Mouse (Mus musculus) hindbrain, embryonic 16.5 days (tissue): ENCODE results near the gene Gm42878. TPM values are rescaled to one million over a fixed set of nuclear protein-coding genes. Genes with fewer than 3 reads are reported as not detected.

Experiments used
- ATAC-seq: fragments of 200-750 bp; cut with Nextera tagmentation; 2 replicates; pipeline ENCODE4 v1.8.0; 2017; ENCODE audit warnings: moderate TSS enrichment, moderate library complexity
- H3K27ac ChIP-seq: fragments of 300-500 bp; sonication (generic); 2 replicates; pipeline ENCODE4 v1.5.1; 2014; ENCODE audit warnings: low read depth, mild to moderate bottlenecking, control low read depth, low read length, moderate library complexity
- H3K27me3 ChIP-seq: fragments of 300-500 bp; sonication (generic); replicated peaks from 2 replicates; pipeline ENCODE4 v1.6.1; 2014; ENCODE audit warnings: low read length; ENCODE audit not compliant: control insufficient read depth, insufficient read depth
- H3K36me3 ChIP-seq: fragments of 300-500 bp; sonication (generic); 2 replicates; pipeline ENCODE4 v1.6.1; 2014; ENCODE audit warnings: mild to moderate bottlenecking, low read length, moderate library complexity, mixed read lengths; ENCODE audit not compliant: control insufficient read depth, insufficient read depth
- H3K4me1 ChIP-seq: fragments of 300-500 bp; sonication (generic); 2 replicates; pipeline ENCODE4 v1.6.1; 2014; ENCODE audit warnings: low read depth, low read length; ENCODE audit not compliant: control insufficient read depth, insufficient read depth
- H3K4me2 ChIP-seq: fragments of 300-500 bp; sonication (generic); 2 replicates; pipeline ENCODE4 v1.6.1; 2014; ENCODE audit warnings: mild to moderate bottlenecking, low read length, control low read depth, moderate library complexity
- H3K4me3 ChIP-seq: fragments of 300-500 bp; sonication (generic); 2 replicates; pipeline ENCODE4 v1.5.1; 2014; ENCODE audit warnings: mild to moderate bottlenecking, low read length, control low read depth, moderate library complexity
- H3K9ac ChIP-seq: fragments of 300-500 bp; sonication (generic); 2 replicates; pipeline ENCODE4 v1.6.1; 2014; ENCODE audit warnings: low read depth, mild to moderate bottlenecking, control low read depth, low read length, moderate library complexity
- H3K9me3 ChIP-seq: fragments of 300-500 bp; sonication (generic); 2 replicates; pipeline ENCODE4 v1.6.1; 2014; ENCODE audit warnings: mild to moderate bottlenecking, low read length, moderate library complexity; ENCODE audit not compliant: control insufficient read depth
- WGBS: fragments of 180-500 bp; shearing (Covaris S2); extraction: QIAGEN DNeasy Blood & Tissue Kit; methylation state at CpG from one replicate; pipeline ENCODE4 v1.1.7; 2014; 5-methylcytosine and 5-hydroxymethylcytosine counted together
- polyA plus RNA-seq: library from polyadenylated mRNA; unstranded; fragments of >200 nt; fragmentation: Nextera tagmentation; extraction: Ambion mirVana; gene quantifications from 2 replicates; pipeline ENCODE4 v1.2.1, GENCODE M21; 2015

Gm42878 gene
- 0.40 TPM in 1 of 2 replicates, not detected in the other for polyA plus RNA-seq

DNA sequence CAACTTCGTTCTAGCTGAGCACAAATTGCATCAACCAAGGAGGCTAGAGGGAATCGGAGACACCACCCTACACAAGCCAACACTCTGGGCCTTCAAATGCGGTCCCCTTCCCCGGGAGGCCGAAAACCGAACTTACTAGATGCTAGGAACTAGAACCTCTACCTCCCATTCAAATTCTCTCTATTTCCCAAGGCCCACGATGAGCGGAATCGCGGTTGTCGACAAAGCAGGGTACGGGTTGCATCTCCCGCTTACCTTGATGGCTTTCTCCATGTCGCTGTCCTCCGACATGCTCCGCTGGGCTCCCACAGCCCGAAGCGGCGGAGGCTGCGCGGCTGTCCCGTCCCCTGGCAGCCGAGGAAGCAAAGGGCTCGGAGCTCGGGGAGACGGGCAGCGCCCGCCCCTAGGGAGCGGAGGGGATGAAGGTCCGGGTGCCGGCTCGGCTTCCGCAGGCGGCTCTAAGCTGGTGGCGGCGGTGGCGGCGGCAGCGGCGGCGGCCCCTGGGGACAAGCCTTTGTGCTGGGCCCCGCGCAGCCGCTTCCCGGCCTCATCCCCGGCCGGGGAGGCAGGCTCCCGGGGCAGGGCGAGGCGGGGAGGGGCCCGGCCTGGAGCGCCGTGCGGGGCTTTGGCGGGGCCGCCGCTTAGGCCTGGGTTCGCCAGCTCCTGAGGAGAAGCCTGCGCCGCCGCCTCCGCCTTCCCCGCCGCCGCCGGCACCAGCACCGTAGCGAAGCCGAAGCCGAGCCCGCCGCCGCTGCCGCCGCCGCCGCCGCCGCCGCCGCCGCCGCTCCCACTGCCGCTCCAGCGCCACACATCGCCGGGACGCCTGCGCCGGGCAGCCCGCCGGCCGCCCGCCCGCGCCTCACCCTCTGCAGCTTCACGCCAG is at the start of gene Gm42878, which contains the start of gene Adam1a:
Gm42878 (minus strand) TSS at position 573 of the 883 bp plus-strand sequence.
Adam1a (minus strand) TSS at position 573 of the 883 bp plus-strand sequence.
- Histone ChIP-seq H3K4me3 (peak within 1 kb of the TSS; percentile 74), H3K4me2 (peak within 1 kb of the TSS; percentile 96), H3K9me3 (no peaks in the 10 kb centered on the region), H3K9ac (peak within 1 kb of the TSS; percentile 86), H3K4me1 (peaks cover 27% of the 10 kb centered on the region), H3K27ac (peak within 1 kb of the TSS; percentile 99), H3K27me3 (no peaks in the 10 kb centered on the region), H3K36me3 (no peaks in the 10 kb centered on the region)
- ATAC-seq: peak; percentile 62
- 1% methylated on average over 53 of the region's 97 CpGs for WGBS

DNA sequence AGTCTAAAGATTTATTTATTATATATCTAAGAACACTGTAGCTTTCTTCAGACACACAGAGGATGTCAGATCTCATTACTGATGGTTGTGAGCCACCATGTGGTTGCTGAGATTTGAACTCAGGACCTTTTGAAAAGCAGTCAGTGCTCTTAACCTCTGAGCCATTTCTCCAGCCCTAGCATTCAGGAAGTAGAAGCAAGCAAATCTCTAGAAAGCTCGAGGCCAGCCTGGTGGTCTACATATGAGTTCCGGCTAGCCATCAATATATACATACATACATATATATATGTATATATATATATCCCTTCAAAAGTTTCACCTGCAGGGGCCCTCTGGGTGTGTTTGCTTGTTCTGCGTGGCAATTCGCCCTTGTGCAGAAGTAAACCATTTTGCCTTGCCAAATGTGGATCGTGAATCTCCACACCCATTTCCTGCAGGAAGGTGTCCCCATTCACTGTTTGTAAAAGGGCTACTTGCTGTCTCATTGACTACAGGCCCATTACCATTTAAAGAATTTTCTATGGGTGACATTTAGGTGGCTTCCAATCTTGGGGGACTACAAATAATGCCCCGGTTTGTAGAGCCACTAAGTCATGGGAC is 49.5 kb upstream of the Gm42878 start:
- Histone ChIP-seq H3K36me3 (no peaks in the 10 kb centered on the region), H3K9ac (no peak overlapping the region), H3K27me3 (no peaks in the 10 kb centered on the region), H3K27ac (no peak overlapping the region), H3K4me1 (peaks cover 14% of the 10 kb centered on the region), H3K4me3 (no peak overlapping the region), H3K9me3 (no peaks in the 10 kb centered on the region), H3K4me2 (no peak overlapping the region)
- WGBS: 87% methylated on average over 6 of the region's 6 CpGs
- no peak for ATAC-seq

DNA sequence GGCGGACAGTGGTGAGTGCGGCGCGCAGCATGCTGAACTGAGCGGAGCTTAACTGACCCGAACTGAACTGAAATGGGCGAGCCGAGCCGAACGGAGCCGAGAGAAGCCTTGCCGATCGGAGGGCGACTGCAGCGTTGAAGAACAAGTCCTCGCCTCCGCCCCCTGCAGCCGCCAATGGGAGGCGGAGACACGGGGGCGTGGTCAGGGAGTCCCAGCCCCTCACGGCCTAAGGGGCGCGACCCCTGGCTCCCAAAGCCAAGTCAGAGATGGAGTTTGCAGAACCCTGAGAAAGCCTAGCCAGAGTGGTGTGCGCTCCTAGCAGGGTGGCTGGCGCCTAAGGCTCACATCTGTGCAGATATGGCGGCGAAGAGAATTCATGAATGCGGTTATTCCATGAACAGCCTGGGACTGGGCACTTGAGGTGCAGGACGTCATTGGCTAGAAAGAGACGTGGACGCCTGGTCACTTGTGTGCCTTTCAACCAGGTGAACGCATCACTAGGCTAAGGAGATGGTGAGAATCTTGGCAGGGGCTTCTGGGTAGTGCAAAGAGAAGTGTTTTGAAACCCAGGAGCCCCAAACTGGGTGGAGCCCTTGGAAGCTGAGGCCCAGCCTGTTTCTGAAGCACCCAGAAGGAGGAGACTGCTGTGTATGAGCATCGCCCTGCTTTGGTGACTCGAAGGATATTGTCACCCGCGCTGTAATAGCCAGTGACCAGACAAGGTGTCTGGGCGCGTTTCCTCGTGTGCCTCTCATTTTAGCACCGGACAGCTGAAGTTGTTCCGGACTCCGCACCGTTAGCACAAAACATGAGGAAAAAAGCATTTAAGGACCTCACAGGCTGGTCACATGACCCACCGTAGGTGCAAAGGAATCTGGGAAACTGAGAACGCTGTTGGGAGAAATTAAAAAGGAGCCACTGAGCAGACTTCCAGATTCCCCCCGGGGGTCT is 48.4 kb upstream of the Gm42878 start, which contains the start of gene Aldh2:
Aldh2 (minus strand) TSS at position 374 of the 951 bp plus-strand sequence.
- Histone ChIP-seq H3K36me3 (no peaks in the 10 kb centered on the region), H3K27ac (peak within 1 kb of the TSS; percentile 82), H3K9me3 (no peaks in the 10 kb centered on the region), H3K4me3 (peak within 1 kb of the TSS; percentile 65), H3K27me3 (no peaks in the 10 kb centered on the region), H3K4me1 (peaks cover 14% of the 10 kb centered on the region), H3K4me2 (peak within 1 kb of the TSS; percentile 80), H3K9ac (peak within 1 kb of the TSS; percentile 78)
- ATAC-seq: peak; percentile 91
- WGBS: 1% methylated on average over 47 of the region's 47 CpGs

DNA sequence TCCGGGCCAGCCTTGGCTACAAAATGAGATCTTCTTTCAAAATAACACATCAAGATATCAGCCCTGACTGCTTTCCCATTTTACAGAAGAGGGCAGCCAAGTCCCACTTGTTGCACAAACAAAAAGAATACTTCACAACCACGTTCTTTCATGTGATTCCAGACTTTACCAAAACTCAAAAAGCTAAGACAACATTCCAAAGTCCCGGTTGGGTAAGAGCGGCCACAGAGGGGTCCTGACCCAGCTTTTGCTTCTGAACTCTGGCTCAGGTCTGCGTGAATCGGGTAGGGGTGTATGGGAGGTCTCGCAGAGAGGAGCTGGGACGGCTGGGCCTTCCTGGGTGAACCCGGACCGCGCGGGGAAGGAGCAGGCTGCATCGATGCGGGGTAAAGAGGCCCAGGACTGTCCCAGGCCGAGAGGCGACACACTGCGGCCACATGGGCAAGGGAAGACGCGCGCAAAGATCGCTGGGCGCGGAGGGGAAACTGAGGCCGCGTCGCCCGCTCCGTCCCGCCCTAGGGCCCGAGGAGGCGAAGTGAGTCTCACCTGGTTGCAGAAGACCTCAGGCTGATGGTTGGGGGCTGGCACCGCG is 47.6 kb upstream of the Gm42878 start:
- Histone ChIP-seq H3K4me2 (peak overlapping the region; percentile 80), H3K36me3 (no peaks in the 10 kb centered on the region), H3K9me3 (no peaks in the 10 kb centered on the region), H3K27me3 (no peaks in the 10 kb centered on the region), H3K27ac (peak overlapping the region; percentile 82), H3K4me3 (peak overlapping the region; percentile 65), H3K4me1 (peaks cover 14% of the 10 kb centered on the region), H3K9ac (peak overlapping the region; percentile 78)
- 5% methylated on average over 33 of the region's 33 CpGs for WGBS
- ATAC-seq: peak; percentile 37; the same call in 1 of the 2 replicates

DNA sequence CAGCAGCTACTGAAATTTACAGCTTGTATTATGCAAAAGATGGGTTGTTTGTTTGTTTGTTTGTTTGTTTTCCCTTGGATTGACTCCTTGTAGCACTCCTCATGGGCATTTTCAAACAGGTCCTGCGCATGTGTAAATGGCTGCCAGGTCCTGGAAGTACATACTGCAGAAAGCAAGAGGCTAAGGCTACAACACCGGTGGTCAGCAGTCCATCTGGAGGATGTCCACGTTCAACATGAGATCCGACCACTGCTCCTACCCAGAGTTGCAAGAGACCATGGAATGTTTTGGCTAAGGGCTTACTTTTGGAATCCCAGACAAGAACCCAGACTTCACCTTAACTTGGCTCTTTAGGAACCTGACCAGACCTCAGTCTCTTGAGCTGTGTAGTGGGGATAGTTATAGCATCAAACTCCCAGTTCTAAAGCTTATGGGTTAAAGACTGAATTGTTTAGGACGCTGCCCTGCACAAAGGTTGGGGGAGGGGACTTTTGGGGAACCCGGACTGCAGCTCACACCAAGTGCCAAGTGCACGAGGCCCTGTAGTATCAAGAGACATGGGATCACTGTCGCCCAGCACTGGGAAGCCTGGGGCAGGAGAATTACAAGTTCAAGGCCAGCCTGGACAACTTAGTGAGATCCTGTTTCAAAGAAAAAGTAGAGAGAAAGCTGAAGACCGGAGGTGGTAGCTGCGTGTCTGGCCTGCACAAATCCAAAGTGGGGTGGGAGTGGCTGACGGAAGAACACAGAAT is 47.0 kb upstream of the Gm42878 start:
- Histone ChIP-seq H3K9me3 (no peaks in the 10 kb centered on the region), H3K4me3 (peak overlapping the region; percentile 65), H3K9ac (no peak overlapping the region), H3K4me1 (peaks cover 14% of the 10 kb centered on the region), H3K27me3 (no peaks in the 10 kb centered on the region), H3K27ac (no peak overlapping the region), H3K4me2 (peak overlapping the region; percentile 80), H3K36me3 (no peaks in the 10 kb centered on the region)
- WGBS: 66% methylated on average over 11 of the region's 11 CpGs
- no peak for ATAC-seq

DNA sequence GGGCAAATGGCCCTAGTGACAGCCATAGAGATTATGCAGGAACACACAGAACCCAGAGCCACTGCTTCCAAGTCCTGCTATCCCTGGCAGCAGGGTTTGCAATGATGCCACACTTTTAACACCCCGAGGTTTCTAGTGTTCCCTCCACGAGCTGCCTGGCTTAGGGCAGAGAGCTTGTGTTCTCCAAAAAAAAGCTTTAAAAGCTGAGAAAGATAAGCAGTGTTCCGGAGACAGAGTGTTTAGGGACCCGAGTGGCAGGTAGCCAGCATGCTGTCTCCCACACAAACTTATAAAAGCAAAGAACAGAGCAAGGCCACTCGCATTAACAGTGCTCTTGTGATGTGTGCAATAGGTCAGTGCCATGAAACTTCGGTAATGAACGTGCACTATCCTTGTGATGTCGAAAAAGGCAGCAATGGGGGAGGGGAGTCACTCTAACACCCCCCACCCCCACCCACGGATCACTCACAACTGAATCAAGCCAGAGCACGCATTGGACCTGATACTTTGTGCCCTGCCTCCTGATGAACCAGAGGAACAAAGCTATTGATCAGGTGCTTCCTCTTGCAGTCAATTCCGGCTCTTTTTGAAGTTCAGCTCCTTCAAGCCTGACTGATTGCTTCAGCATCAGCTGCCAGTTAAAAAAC is 46.3 kb upstream of the Gm42878 start:
- H3K27ac ChIP-seq: no peak overlapping the region
- H3K4me1 ChIP-seq: peaks cover 14% of the 10 kb centered on the region
- no peaks in the 10 kb centered on the region for H3K36me3 ChIP-seq
- H3K4me3 ChIP-seq: no peak overlapping the region
- H3K27me3 ChIP-seq: no peaks in the 10 kb centered on the region
- H3K9me3 ChIP-seq: no peaks in the 10 kb centered on the region
- WGBS: 77% methylated on average over 11 of the region's 11 CpGs
- H3K9ac ChIP-seq: no peak overlapping the region
- no peak for ATAC-seq
- peak overlapping the region; percentile 8 for H3K4me2 ChIP-seq

DNA sequence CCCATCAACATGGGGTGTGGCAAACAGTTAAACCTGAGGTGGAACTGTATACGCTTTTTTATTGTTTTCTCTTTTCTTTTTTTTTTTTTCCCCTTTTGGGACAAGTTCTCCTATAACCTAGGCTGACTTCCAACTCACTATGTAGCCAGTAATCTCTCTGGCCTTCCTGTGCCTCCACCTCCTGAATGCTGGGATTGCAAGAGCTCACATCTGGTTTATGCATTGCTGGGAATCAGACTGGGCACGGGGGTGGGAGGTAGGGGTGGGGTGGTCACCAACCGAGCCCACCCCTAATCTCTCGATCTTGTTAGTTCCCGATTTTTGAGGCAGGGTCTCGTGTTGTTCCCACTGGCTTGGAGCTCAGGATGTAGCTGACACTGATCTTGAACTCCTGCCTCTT is 44.6 kb upstream of the Gm42878 start:
- H3K4me3 ChIP-seq: no peak overlapping the region
- WGBS: 87% methylated on average over 6 of the region's 6 CpGs
- no peaks in the 10 kb centered on the region for H3K9me3 ChIP-seq
- H3K27me3 ChIP-seq: no peaks in the 10 kb centered on the region
- ATAC-seq: no peak
- H3K36me3 ChIP-seq: no peaks in the 10 kb centered on the region
- H3K4me1 ChIP-seq: peaks cover 14% of the 10 kb centered on the region
- H3K9ac ChIP-seq: no peak overlapping the region
- H3K27ac ChIP-seq: no peak overlapping the region
- no peak overlapping the region for H3K4me2 ChIP-seq
